Mouse (Mus musculus) monocyte, adult 2 months (primary cell): ENCODE measurements around the gene Leap2.
"Not testable (repeated sequence)": the region's sequence is repeated elsewhere in the genome, so short reads cannot be mapped to it uniquely, and the experiment has no call there.

Experiments
- DNase-seq, 2 experiments: peaks; one replicate each; pipeline ENCODE4 v3.0.0; 2022; ENCODE audit warnings: low spot score in 2 of 2, low read depth in 1 of 2

The Leap2 gene

GRCm38 (mm10) chr11:53443861-53444260, 20.9 kb upstream of the Leap2 start:
- DNase-seq = peak in 1 of 2 experiments; percentile 26

- DNase-seq = no peak
These were observed 19.0 kb upstream of the Leap2 start for GRCm38 (mm10) chr11:53441921-53442320.

GRCm38 (mm10) chr11:53436338-53436737, 13.4 kb upstream of the Leap2 start:
- no peak for DNase-seq

GRCm38 (mm10) chr11:53435504-53435903, 12.5 kb upstream of the Leap2 start:
- no peak for DNase-seq

- DNase-seq = no peak
These were observed 10.1 kb upstream of the Leap2 start for GRCm38 (mm10) chr11:53433057-53433456.

GRCm38 (mm10) chr11:53431347-53432056, 8.5 kb upstream of the Leap2 start:
- DNase-seq = no peak

GRCm38 (mm10) chr11:53430670-53431346, 7.8 kb upstream of the Leap2 start, which contains the start of the genes Uqcrq and Gdf9:
TSS of gene Uqcrq (minus strand) at chr11:53430831.
TSS of gene Gdf9 (plus strand) at chr11:53431023.
- peak; percentile 95 to 97 for DNase-seq

GRCm38 (mm10) chr11:53430300-53430669, 7.3 kb upstream of the Leap2 start:
- no peak for DNase-seq

- no peak for DNase-seq
These were observed 6.2 kb upstream of the Leap2 start for GRCm38 (mm10) chr11:53429182-53429581.

- no peak for DNase-seq
These were observed 5.7 kb upstream of the Leap2 start for GRCm38 (mm10) chr11:53428716-53429057.

GRCm38 (mm10) chr11:53427993-53428715, 5.2 kb upstream of the Leap2 start:
- DNase-seq = no peak

GRCm38 (mm10) chr11:53426914-53427313, 3.9 kb upstream of the Leap2 start:
- not testable (repeated sequence) for DNase-seq

GRCm38 (mm10) chr11:53425711-53426255, 2.8 kb upstream of the Leap2 start:
- DNase-seq = no peak

- no peak for DNase-seq
These were observed 2.3 kb upstream of the Leap2 start for GRCm38 (mm10) chr11:53425251-53425650.

GRCm38 (mm10) chr11:53424826-53425225, 1.9 kb upstream of the Leap2 start:
- no peak for DNase-seq

GRCm38 (mm10) chr11:53418048-53418447, 4.9 kb downstream of the Leap2 start:
- no peak for DNase-seq

GRCm38 (mm10) chr11:53413871-53414270, 9.1 kb downstream of the Leap2 start:
- DNase-seq = no peak

- DNase-seq = no peak
These were observed 11.2 kb downstream of the Leap2 start for GRCm38 (mm10) chr11:53411738-53412137.

GRCm38 (mm10) chr11:53403638-53404037, 19.3 kb downstream of the Leap2 start:
- DNase-seq = no peak

- DNase-seq = no peak
These were observed 29.1 kb downstream of the Leap2 start for GRCm38 (mm10) chr11:53393856-53394255.

GRCm38 (mm10) chr11:53383758-53384428, 39.1 kb downstream of the Leap2 start:
- no peak for DNase-seq
